Mouse (Mus musculus): ENCODE measurements around the gene Ssr1.

DNA sequence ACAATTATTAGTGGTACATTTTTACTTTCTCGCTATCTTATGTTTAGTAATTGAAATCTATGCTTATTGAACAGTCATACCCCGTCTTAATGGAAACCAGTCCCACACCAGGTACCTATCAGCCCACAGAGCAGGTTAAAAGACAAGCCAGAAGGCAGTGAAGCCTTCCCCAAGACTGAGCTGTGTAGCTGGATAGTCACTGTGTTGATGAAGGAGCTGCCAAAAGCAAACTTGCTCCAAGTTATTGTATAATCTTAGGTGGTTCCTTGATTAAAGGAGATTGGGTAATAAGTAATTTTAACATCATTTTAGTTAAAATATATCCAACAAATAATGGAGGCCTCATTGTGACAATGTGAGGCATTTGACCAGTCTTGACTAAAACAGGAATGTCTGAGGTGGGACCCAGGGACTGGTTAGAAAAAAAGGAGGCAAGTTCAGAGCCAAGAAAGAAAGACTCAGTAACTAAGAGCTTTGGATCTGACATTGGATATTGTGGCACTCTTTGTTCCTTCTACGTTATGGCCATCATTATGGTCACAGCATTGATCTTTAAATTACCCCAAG, 74.2 kb downstream of the Ssr1 start:
- TF ChIP-seq CTCF (IDR thresholded peaks at IDR 0.05; ENCODE audit: low read depth) (no peak), EP300 (IDR thresholded peaks at IDR 0.05; ENCODE audit: low read depth) (no peak)
